Mouse (Mus musculus): ENCODE measurements around the gene Slc6a16.

Slc6a16 gene

GRCm38 (mm10) chr7:45240633-45241388 is at the start of gene Slc6a16:
Gene Slc6a16 (plus strand): TSS chr7:45241085.
- DNase-seq (ENCODE audit: low read depth): no peak

- no peak for DNase-seq (ENCODE audit: low read depth)
Measured at GRCm38 (mm10) chr7:45191161-45191560, 49.7 kb upstream of the Slc6a16 start.

GRCm38 (mm10) chr7:45191803-45192363 is 49.0 kb upstream of the Slc6a16 start:
- no peak for DNase-seq (ENCODE audit: low read depth)

- DNase-seq (ENCODE audit: low read depth): no peak
Measured at GRCm38 (mm10) chr7:45192585-45193310, 48.1 kb upstream of the Slc6a16 start.

GRCm38 (mm10) chr7:45193406-45193805 is 47.5 kb upstream of the Slc6a16 start:
- no peak for DNase-seq (ENCODE audit: low read depth)

GRCm38 (mm10) chr7:45193871-45194785 is 46.8 kb upstream of the Slc6a16 start:
- no peak for DNase-seq (ENCODE audit: low read depth)

GRCm38 (mm10) chr7:45195341-45196175 is 45.3 kb upstream of the Slc6a16 start:
- DNase-seq (ENCODE audit: low read depth): no peak

- DNase-seq (ENCODE audit: low read depth): no peak
Measured at GRCm38 (mm10) chr7:45196176-45196535, 44.7 kb upstream of the Slc6a16 start.

GRCm38 (mm10) chr7:45196994-45197393 is 43.9 kb upstream of the Slc6a16 start:
- no peak for DNase-seq (ENCODE audit: low read depth)

GRCm38 (mm10) chr7:45198435-45198834 is 42.5 kb upstream of the Slc6a16 start:
- DNase-seq (ENCODE audit: low read depth): peak; percentile 61

- no peak for DNase-seq (ENCODE audit: low read depth)
Measured at GRCm38 (mm10) chr7:45198961-45199360, 41.9 kb upstream of the Slc6a16 start.

GRCm38 (mm10) chr7:45202654-45203053 is 38.2 kb upstream of the Slc6a16 start:
- DNase-seq (ENCODE audit: low read depth): no peak

- peak; percentile 46 for DNase-seq (ENCODE audit: low read depth)
Measured at GRCm38 (mm10) chr7:45204380-45205143, 36.3 kb upstream of the Slc6a16 start, which contains the start of gene Ccdc155. Gene Ccdc155 (minus strand): TSS chr7:45204892.

GRCm38 (mm10) chr7:45208260-45208659 is 32.6 kb upstream of the Slc6a16 start:
- DNase-seq (ENCODE audit: low read depth): no peak

GRCm38 (mm10) chr7:45211070-45211469 is 29.8 kb upstream of the Slc6a16 start:
- DNase-seq (ENCODE audit: low read depth): no peak

- no peak for DNase-seq (ENCODE audit: low read depth)
Measured at GRCm38 (mm10) chr7:45211851-45212251, 29.0 kb upstream of the Slc6a16 start, which contains the start of gene Dkkl1. Gene Dkkl1 (minus strand): TSS chr7:45212147.

GRCm38 (mm10) chr7:45212356-45212755 is 28.5 kb upstream of the Slc6a16 start:
- DNase-seq (ENCODE audit: low read depth): no peak

GRCm38 (mm10) chr7:45213708-45214107 is 27.2 kb upstream of the Slc6a16 start:
- DNase-seq (ENCODE audit: low read depth): no peak

GRCm38 (mm10) chr7:45215673-45216441 is 25.0 kb upstream of the Slc6a16 start, which contains the start of gene Tead2:
Gene Tead2 (plus strand): TSS chr7:45215753.
- no peak for DNase-seq (ENCODE audit: low read depth)

All from fibroblast of lung, adult 2 months (primary cell).